Mouse (Mus musculus): ENCODE results near the gene Helq. TPM values are rescaled to one million over a fixed set of nuclear protein-coding genes. Genes with fewer than 3 reads are reported as not detected.

The Helq gene
- 33.1 and 38.5 TPM in 2 replicates for polyA plus RNA-seq (2012; rRNA removed)

DNA sequence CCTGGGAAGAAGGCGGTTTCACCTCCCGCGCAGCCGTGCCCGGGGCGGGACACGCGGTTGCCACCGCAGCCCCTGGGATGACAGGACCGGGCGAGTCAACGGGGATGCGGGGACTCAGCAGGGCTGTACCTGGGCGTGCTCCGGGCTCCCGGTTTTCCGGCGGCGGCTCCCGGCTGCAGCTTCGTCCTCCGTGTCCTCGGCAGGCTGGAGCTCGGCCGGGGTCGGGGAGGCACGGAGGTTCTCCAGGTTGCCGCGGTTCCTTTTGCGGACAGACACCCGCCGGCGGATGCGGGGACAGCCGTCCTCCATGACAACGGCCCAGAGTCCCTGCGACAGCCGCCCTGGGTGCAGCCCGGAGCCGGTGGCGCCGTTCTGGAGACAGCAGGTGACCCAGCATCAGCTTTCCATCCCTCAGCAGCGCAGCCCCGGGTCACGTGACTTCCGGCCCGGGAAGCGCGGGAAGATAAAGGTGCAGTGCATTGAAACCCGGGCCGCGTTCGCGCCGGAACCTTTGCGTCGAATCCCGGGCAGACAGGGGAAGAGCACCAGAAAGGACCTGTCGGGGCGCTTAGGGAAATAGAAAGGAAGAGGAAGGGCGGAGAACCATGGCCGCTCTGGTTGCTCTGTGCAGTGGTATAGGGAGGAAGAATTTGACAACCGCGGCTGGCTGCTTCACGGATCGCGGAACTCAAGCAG, at the start of gene Helq, which contains the start of gene Mrps18c:
Helq (minus strand) TSS at position 434 of the 696 bp plus-strand sequence.
Mrps18c (plus strand) TSS at position 463 of the 696 bp plus-strand sequence.

DNA sequence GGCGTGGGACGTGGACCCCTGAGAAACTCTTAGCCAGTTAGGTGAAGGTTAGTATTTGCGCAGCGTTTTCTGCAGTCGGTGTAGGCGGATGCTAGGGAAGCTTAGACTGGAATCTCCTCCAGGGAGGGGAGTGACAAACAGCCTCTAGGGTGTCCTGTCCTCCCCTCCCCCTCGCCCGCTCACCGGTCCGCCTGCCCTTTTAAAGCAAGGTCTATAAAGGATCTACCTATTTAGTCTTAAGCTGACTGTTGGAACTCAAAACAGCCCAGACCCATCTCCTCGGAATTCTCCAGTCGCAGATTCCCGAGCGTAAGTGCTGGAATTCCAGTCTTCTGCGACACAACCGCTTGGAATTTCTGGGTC, 47.1 kb upstream of the Helq start, which contains the start of gene Gpat3:
Gpat3 (plus strand) TSS at position 229 of the 363 bp plus-strand sequence.

DNA sequence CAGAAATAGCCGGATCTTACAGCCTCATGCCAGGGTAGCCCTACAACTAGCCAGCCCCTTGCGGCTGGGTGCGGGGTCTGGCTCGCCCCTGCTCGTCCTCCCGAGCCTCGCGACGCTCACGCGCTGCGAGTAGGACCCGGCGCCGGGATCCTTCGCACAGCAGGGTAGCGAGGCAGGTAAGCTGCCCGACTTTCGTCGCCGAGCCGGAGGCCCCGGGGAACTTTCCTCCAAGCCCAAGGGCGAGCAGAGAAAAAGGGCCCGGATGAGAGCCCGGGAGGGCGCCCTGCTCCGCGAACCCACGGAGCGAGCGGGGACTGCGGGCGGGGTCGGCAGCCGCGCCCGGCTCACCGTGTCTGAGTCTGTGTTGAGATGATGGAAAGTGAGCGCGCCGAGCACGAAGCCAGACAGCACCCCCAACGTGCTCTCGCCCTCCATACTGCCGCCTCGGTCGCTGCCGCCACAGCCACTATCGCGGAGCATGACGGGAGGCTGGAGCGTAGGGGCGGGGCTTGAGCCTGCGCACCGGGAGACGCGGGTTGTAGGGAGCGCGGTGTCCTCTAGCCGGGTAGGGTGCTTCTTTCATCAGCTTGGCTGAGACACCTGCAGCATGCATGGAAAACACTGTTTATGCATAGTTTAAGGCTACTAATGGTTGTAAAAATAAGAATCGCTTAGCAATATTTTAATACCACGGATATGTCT, 22.2 kb upstream of the Helq start, which contains the start of gene Abraxas1:
Abraxas1 (minus strand) TSS at position 483 of the 702 bp plus-strand sequence.

GRCm38 (mm10) chr5:100719235-100720088, 78.9 kb downstream of the Helq start, which contains the start of gene Hpse:
Gene Hpse, minus strand, starts transcription at chr5:100719716.

Other genes starting within 250 kb of the Helq start
- 5.2 and 9.7 TPM in 2 replicates for gene Plac8, start 226.4 kb downstream of the Helq start, polyA plus RNA-seq (2012; rRNA removed)
- 75.8 and 76.3 TPM in 2 replicates for gene Coq2, start 123.5 kb downstream of the Helq start, polyA plus RNA-seq (2012; rRNA removed)
- 0.97 and 1.3 TPM in 2 replicates for gene Hpse, start 78.9 kb downstream of the Helq start, polyA plus RNA-seq (2012; rRNA removed)
- 72.4 and 78.0 TPM in 2 replicates for gene Mrps18c, start within 50 bp of the Helq start, polyA plus RNA-seq (2012; rRNA removed)
- 11.5 and 12.4 TPM in 2 replicates for gene Abraxas1, start 22.4 kb upstream of the Helq start, polyA plus RNA-seq (2012; rRNA removed)
- 0.22 and 0.43 TPM in 2 replicates for gene Gpat3, start 47.1 kb upstream of the Helq start, polyA plus RNA-seq (2012; rRNA removed)

All from central nervous system, embryonic 14 days (tissue).